ENCODE assay signal across 14 mouse cellular contexts in genomic region chr6:24037919-24038318, GRCm38 (mm10).
A peak's percentile ranks its signal among the peaks of the same experiment; 100 is the strongest.
DNase-seq lines count a peak whose midpoint lies in the region; ATAC-seq and TF ChIP-seq lines count a peak whose summit lies in the region.
"Had no signal": no experiment of that assay in that cellular context is flagged by ENCODE, and none has a peak within 500 bp of the region (broad histone marks: within the 10 kb centered on the region; RNA-seq: fewer than 3 reads in every experiment).

No protein-coding gene starts in this region.

- peak; percentile 63 for ATAC-seq in granulocyte monocyte progenitor cell, adult 5-6 weeks (replicated peaks; ENCODE audit: poor library complexity, severe bottlenecking)
- no peak for ATAC-seq in stomach, postnatal 0 days (ENCODE audit: low FRiP score, low TSS enrichment)
- ATAC-seq in neural tube, embryonic 15.5 days (ENCODE audit: low FRiP score), result no peak
- ATAC-seq: activated CD4-positive, CD25-positive, alpha-beta regulatory T cell, adult 4 months had no signal

- TF ChIP-seq POLR2A in lung, adult 2 months (IDR thresholded peaks at IDR 0.05; ENCODE audit: borderline replicate concordance, extremely low read depth, low read depth, low read length), result no peak

- H3K27me3 ChIP-seq in stomach, postnatal 0 days (ENCODE audit: control insufficient read depth, insufficient read depth, low read length), result no peaks in the 10 kb centered on the region
- H3K27me3 ChIP-seq in hindbrain, embryonic 10.5 days (ENCODE audit: insufficient read depth, poor library complexity, severe bottlenecking), result no peaks in the 10 kb centered on the region
- no peaks in the 10 kb centered on the region for H3K27me3 ChIP-seq in neural tube, embryonic 15.5 days (replicated peaks)
- H3K27me3 ChIP-seq: heart, embryonic 13.5 days; hindbrain, embryonic 13.5 days had no signal

- H3K4me2 ChIP-seq in stomach, postnatal 0 days (replicated peaks; ENCODE audit: low read depth), result no peak overlapping the region
- H3K4me2 ChIP-seq in neural tube, embryonic 15.5 days, result no peak overlapping the region
- H3K4me2 ChIP-seq: heart, embryonic 13.5 days; hindbrain, embryonic 13.5 days had no signal

- no peak for TF ChIP-seq EP300 in stomach, postnatal 0 days (optimal IDR thresholded peaks at IDR 0.05)

- 0 out of 2 replicates have a peak, but pooled peaks have one; percentile 15 for TF ChIP-seq CTCF in lung, adult 2 months (IDR thresholded peaks at IDR 0.05; ENCODE audit: insufficient read depth, low read length)
- peak; percentile 50 for TF ChIP-seq CTCF in stomach, postnatal 0 days (IDR thresholded peaks at IDR 0.05; ENCODE audit: low read depth)

- no peak overlapping the region for H3K9ac ChIP-seq in stomach, postnatal 0 days (ENCODE audit: low read length)
- no peak overlapping the region for H3K9ac ChIP-seq in neural tube, embryonic 15.5 days (replicated peaks)
- H3K9ac ChIP-seq: heart, embryonic 13.5 days; hindbrain, embryonic 13.5 days had no signal

- H3K27ac ChIP-seq in stomach, postnatal 0 days (replicated peaks), result no peak overlapping the region
- no peak overlapping the region for H3K27ac ChIP-seq in hindbrain, embryonic 10.5 days
- no peak overlapping the region for H3K27ac ChIP-seq in neural tube, embryonic 15.5 days (replicated peaks)
- H3K27ac ChIP-seq: heart, embryonic 13.5 days; hindbrain, embryonic 13.5 days had no signal

- H3K4me3 ChIP-seq in lung, adult 2 months (replicated peaks; ENCODE audit: extremely low read depth, low read depth, low read length), result no peak overlapping the region
- no peak overlapping the region for H3K4me3 ChIP-seq in stomach, postnatal 0 days (ENCODE audit: low read depth, low read length)
- no peak overlapping the region for H3K4me3 ChIP-seq in hindbrain, embryonic 10.5 days
- H3K4me3 ChIP-seq in neural tube, embryonic 15.5 days (replicated peaks), result no peak overlapping the region
- H3K4me3 ChIP-seq: heart, embryonic 13.5 days; hindbrain, embryonic 13.5 days had no signal

- DNase-seq in adrenal gland, postnatal 14 days, result peak; percentile 9
- no peak for DNase-seq in adrenal gland, adult 8-10 months
- no peak for DNase-seq in lung, adult 2 months
- no peak for DNase-seq in lung, postnatal 10 days
- no peak for DNase-seq in stomach, postnatal 0 days (ENCODE audit: low spot score)
- no peak for DNase-seq in hindbrain, embryonic 10.5 days (ENCODE audit: low spot score)
- DNase-seq: gastrocnemius, postnatal 36 days; right cerebral cortex, postnatal 25 days had no signal

- WGBS in lung, adult 2 months, result 91% methylated on average over 3 of the region's 3 CpGs
- 82% methylated on average over 3 of the region's 3 CpGs for WGBS in stomach, postnatal 0 days
- WGBS in hindbrain, embryonic 10.5 days, result 90% methylated on average over 3 of the region's 3 CpGs
- WGBS in neural tube, embryonic 15.5 days, result 97% methylated on average over 3 of the region's 3 CpGs

- H3K9me3 ChIP-seq in stomach, postnatal 0 days (ENCODE audit: control insufficient read depth, low read length), result no peaks in the 10 kb centered on the region
- H3K9me3 ChIP-seq in hindbrain, embryonic 10.5 days, result no peaks in the 10 kb centered on the region
- H3K9me3 ChIP-seq in neural tube, embryonic 15.5 days (replicated peaks), result no peaks in the 10 kb centered on the region
- H3K9me3 ChIP-seq: G1E; heart, embryonic 13.5 days; hindbrain, embryonic 13.5 days had no signal

- H3K36me3 ChIP-seq in stomach, postnatal 0 days (ENCODE audit: control insufficient read depth, insufficient read depth, low read length), result no peaks in the 10 kb centered on the region
- H3K36me3 ChIP-seq in hindbrain, embryonic 10.5 days, result no peaks in the 10 kb centered on the region
- no peaks in the 10 kb centered on the region for H3K36me3 ChIP-seq in neural tube, embryonic 15.5 days
- H3K36me3 ChIP-seq: G1E; heart, embryonic 13.5 days; hindbrain, embryonic 13.5 days had no signal

- H3K4me1 ChIP-seq in lung, adult 2 months (ENCODE audit: control insufficient read depth, insufficient read depth, low read length), result no peaks in the 10 kb centered on the region
- no peaks in the 10 kb centered on the region for H3K4me1 ChIP-seq in stomach, postnatal 0 days (replicated peaks; ENCODE audit: control insufficient read depth, insufficient read depth)
- H3K4me1 ChIP-seq in hindbrain, embryonic 10.5 days (replicated peaks), result no peaks in the 10 kb centered on the region
- H3K4me1 ChIP-seq in neural tube, embryonic 15.5 days, result no peaks in the 10 kb centered on the region
- H3K4me1 ChIP-seq: heart, embryonic 13.5 days; hindbrain, embryonic 13.5 days had no signal
